Mouse (Mus musculus): ENCODE results near the gene Gtpbp1.

DNA sequence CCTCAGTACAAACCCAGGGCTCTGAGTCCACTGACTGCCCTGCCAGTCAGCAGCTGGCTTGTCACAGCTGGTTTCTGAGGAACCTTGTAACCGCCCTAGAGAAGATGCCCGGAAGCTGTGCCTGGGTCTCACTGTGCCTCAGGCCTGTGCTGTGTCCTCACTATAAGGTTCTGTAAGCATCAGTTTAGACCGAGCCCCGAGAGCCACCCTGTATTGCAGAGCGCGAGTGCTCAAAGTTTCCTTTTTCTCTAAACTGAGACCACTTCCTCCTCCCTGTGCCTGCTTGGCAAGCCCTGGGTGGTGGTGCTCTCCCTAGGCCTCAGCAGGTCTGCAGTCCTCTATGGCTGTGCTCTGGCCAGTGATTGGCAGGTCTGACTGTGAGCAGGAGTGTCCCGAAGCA lies 58.5 kb downstream of the Gtpbp1 start:
- TF ChIP-seq CTCF (IDR thresholded peaks at IDR 0.05; ENCODE audit: insufficient read depth, low read depth, low read length) (no peak), POLR2A (IDR thresholded peaks at IDR 0.05; ENCODE audit: insufficient read depth, low read depth, low read length) (no peak)
